Mouse (Mus musculus) thymus, postnatal 10 days (tissue): ENCODE data around the gene Scn2a.

Experiments used
- DNase-seq, 2 experiments: peaks; one replicate each; pipeline ENCODE4 v3.0.0; 2021; ENCODE audit warnings: low spot score in 2 of 2

Scn2a gene

GRCm38 (mm10) chr2:65620556-65621166 lies at the start of gene Scn2a:
Gene Scn2a, plus strand, starts transcription at chr2:65620771.
- DNase-seq = no peak

- DNase-seq = no peak
These were observed 32.9 kb upstream of the Scn2a start for GRCm38 (mm10) chr2:65587679-65588078.

GRCm38 (mm10) chr2:65607813-65608212 lies 12.8 kb upstream of the Scn2a start:
- no peak for DNase-seq

- DNase-seq = no peak
These were observed 8.7 kb upstream of the Scn2a start for GRCm38 (mm10) chr2:65611887-65612286.

GRCm38 (mm10) chr2:65619781-65620180 lies 790 bp upstream of the Scn2a start:
- DNase-seq = no peak

- DNase-seq = no peak
These were observed 683 bp downstream of the Scn2a start for GRCm38 (mm10) chr2:65621254-65621653.

- DNase-seq = no peak
These were observed 1.3 kb downstream of the Scn2a start for GRCm38 (mm10) chr2:65621838-65622237.

GRCm38 (mm10) chr2:65652636-65653035 lies 32.1 kb downstream of the Scn2a start:
- DNase-seq = no peak

- no peak for DNase-seq
These were observed 36.5 kb downstream of the Scn2a start for GRCm38 (mm10) chr2:65657031-65657430.

- no peak for DNase-seq
These were observed 37.9 kb downstream of the Scn2a start for GRCm38 (mm10) chr2:65658430-65658829.

- DNase-seq = no peak
These were observed 43.3 kb downstream of the Scn2a start for GRCm38 (mm10) chr2:65663892-65664291.

GRCm38 (mm10) chr2:65664481-65664880 lies 43.9 kb downstream of the Scn2a start:
- no peak for DNase-seq

GRCm38 (mm10) chr2:65665180-65665579 lies 44.6 kb downstream of the Scn2a start:
- no peak for DNase-seq

GRCm38 (mm10) chr2:65667590-65668436 lies 47.2 kb downstream of the Scn2a start:
- no peak for DNase-seq

GRCm38 (mm10) chr2:65668437-65669135 lies 48.0 kb downstream of the Scn2a start:
- peak in 1 of 2 experiments; percentile 53 for DNase-seq

- DNase-seq = no peak
These were observed 49.0 kb downstream of the Scn2a start for GRCm38 (mm10) chr2:65669561-65669960.

- DNase-seq = no peak
These were observed 49.7 kb downstream of the Scn2a start for GRCm38 (mm10) chr2:65670153-65670817.

- DNase-seq = no peak
These were observed 59.0 kb downstream of the Scn2a start for GRCm38 (mm10) chr2:65679621-65680020.

GRCm38 (mm10) chr2:65685151-65685550 lies 64.6 kb downstream of the Scn2a start:
- no peak for DNase-seq

GRCm38 (mm10) chr2:65690456-65691184 lies 70.0 kb downstream of the Scn2a start:
- DNase-seq = no peak

- DNase-seq = no peak
These were observed 73.9 kb downstream of the Scn2a start for GRCm38 (mm10) chr2:65694485-65694884.
